Comparison of ENCODE assay signal across 8 mouse cellular contexts in the genomic region with DNA sequence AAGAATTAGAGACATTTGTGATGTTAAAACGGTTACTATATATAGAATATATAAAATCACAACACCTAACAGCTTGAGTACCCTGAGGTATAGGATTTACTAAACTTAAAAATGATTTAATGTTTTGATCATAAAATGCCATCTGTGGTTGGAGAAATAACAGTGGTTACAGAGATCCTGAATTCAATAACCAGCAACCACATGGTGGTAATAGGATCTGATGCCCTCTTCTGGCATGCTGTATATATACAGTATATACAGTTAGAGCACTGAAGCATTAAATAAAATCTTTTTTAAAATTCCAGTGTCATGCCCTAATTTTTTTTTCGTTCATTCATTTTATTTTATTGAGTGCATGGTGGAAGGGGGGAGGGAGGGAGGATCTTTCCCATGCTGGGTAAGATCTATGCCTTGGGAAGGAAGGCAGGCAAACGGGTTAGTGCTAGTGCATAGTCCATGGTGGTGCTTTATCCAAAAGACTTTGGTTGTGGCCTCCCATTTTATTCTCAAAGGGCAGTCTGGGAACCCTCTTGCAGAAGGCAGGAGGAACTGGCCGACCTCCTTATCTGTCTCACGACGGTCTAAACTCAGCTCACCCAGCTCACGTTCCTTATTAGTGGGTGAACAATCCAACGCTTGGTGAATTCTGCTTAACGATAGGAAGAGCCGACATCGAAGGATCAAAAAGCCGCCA. TPM values are rescaled to one million over a fixed set of nuclear protein-coding genes. Genes with fewer than 3 reads are reported as not detected.
DNase-seq lines count a peak whose midpoint lies in the region; ATAC-seq and TF ChIP-seq lines count a peak whose summit lies in the region.

No protein-coding gene starts in this region.

- H3K27ac ChIP-seq in forebrain, embryonic 10.5 days = 0 out of 2 replicates have a peak overlapping the region, but pooled peaks have one; percentile 98
- no peak overlapping the region for H3K27ac ChIP-seq in forebrain, embryonic 11.5 days (ENCODE audit: low read depth, low read length)
- H3K27ac ChIP-seq in spleen, adult 2 months (ENCODE audit: insufficient read depth, low read length) = no peak overlapping the region
- H3K27ac ChIP-seq in forebrain, embryonic 16.5 days (ENCODE audit: low read length) = peak overlapping the region; percentile 41; the same call in 1 of the 2 replicates

- peak; percentile 23 for DNase-seq in forebrain, embryonic 10.5 days (ENCODE audit: extremely low spot score, low spot score)
- DNase-seq in forebrain, embryonic 11.5 days (ENCODE audit: low spot score) = no peak
- peak; percentile 8 to 25 for DNase-seq in spleen, adult 2 months (ENCODE audit: low read depth in 1 of 2, low spot score in 2 of 2)
- no peak for DNase-seq in spleen, adult 18-20 months
- DNase-seq in mesoderm, embryonic 11.5 days (ENCODE audit: low read depth, low spot score) = peak; percentile 39
- DNase-seq in adrenal gland, postnatal 10 days = no peak
- DNase-seq in gastrocnemius, adult 8-10 months (ENCODE audit: low spot score in 2 of 2) = no peak

- peaks cover 70% of the 10 kb centered on the region for H3K36me3 ChIP-seq in forebrain, embryonic 10.5 days (replicated peaks)
- H3K36me3 ChIP-seq in forebrain, embryonic 11.5 days (ENCODE audit: control insufficient read depth, insufficient read depth, low read length) = no peaks in the 10 kb centered on the region; the same call in 1 of the 2 replicates
- H3K36me3 ChIP-seq in spleen, adult 2 months (ENCODE audit: control insufficient read depth, insufficient read depth, low read length) = peaks cover 5% of the 10 kb centered on the region
- H3K36me3 ChIP-seq in forebrain, embryonic 16.5 days (ENCODE audit: control insufficient read depth, insufficient read depth) = peaks cover 11% of the 10 kb centered on the region; the same call in 1 of the 2 replicates

- H3K4me1 ChIP-seq in forebrain, embryonic 10.5 days = peaks cover 18% of the 10 kb centered on the region
- H3K4me1 ChIP-seq in forebrain, embryonic 11.5 days (replicated peaks; ENCODE audit: control insufficient read depth, insufficient read depth, low read length) = peaks cover 5% of the 10 kb centered on the region; the same call in 1 of the 2 replicates
- H3K4me1 ChIP-seq in spleen, adult 2 months (ENCODE audit: control insufficient read depth, insufficient read depth, insufficient read length) = peaks cover 2% of the 10 kb centered on the region; the same call in 1 of the 2 replicates
- H3K4me1 ChIP-seq in forebrain, embryonic 16.5 days (replicated peaks; ENCODE audit: control insufficient read depth, insufficient read depth, low read length) = peaks cover 21% of the 10 kb centered on the region

- WGBS in forebrain, embryonic 10.5 days = 85% methylated on average over 12 of the region's 12 CpGs
- WGBS in forebrain, embryonic 11.5 days = 87% methylated on average over 12 of the region's 12 CpGs
- 87% methylated on average over 12 of the region's 12 CpGs for WGBS in spleen, adult 2 months
- 84% methylated on average over 12 of the region's 12 CpGs for WGBS in forebrain, embryonic 16.5 days

- TF ChIP-seq POLR2A in spleen, adult 2 months (IDR thresholded peaks at IDR 0.05; ENCODE audit: low read depth, low read length) = no peak

- no peak for TF ChIP-seq CTCF in spleen, adult 2 months (IDR thresholded peaks at IDR 0.05; ENCODE audit: extremely low read depth, insufficient read depth, insufficient read length, insufficient replicate concordance)

- H3K4me2 ChIP-seq in forebrain, embryonic 11.5 days (ENCODE audit: low read depth, low read length, severe bottlenecking) = no peak overlapping the region
- H3K4me2 ChIP-seq in forebrain, embryonic 16.5 days (ENCODE audit: low read length) = no peak overlapping the region

- no peak for ATAC-seq in forebrain, embryonic 11.5 days (replicated peaks; ENCODE audit: low FRiP score)
- ATAC-seq in forebrain, embryonic 16.5 days = no peak

- no peak overlapping the region for H3K9ac ChIP-seq in forebrain, embryonic 11.5 days (ENCODE audit: low read length)
- no peak overlapping the region for H3K9ac ChIP-seq in forebrain, embryonic 16.5 days (replicated peaks; ENCODE audit: low read depth, low read length)

- no peaks in the 10 kb centered on the region for H3K27me3 ChIP-seq in forebrain, embryonic 10.5 days (ENCODE audit: poor library complexity, severe bottlenecking)
- no peaks in the 10 kb centered on the region for H3K27me3 ChIP-seq in forebrain, embryonic 11.5 days (ENCODE audit: control insufficient read depth, insufficient read depth, low read length)
- no peaks in the 10 kb centered on the region for H3K27me3 ChIP-seq in spleen, adult 2 months (ENCODE audit: control insufficient read depth, insufficient read depth, low read length)
- H3K27me3 ChIP-seq in forebrain, embryonic 16.5 days (replicated peaks; ENCODE audit: control insufficient read depth, insufficient read depth, low read length) = no peaks in the 10 kb centered on the region

- H3K9me3 ChIP-seq in forebrain, embryonic 10.5 days = no peaks in the 10 kb centered on the region
- H3K9me3 ChIP-seq in forebrain, embryonic 11.5 days (ENCODE audit: control insufficient read depth, low read length) = no peaks in the 10 kb centered on the region
- H3K9me3 ChIP-seq in forebrain, embryonic 16.5 days (ENCODE audit: control insufficient read depth, low read length) = no peaks in the 10 kb centered on the region

- H3K4me3 ChIP-seq in forebrain, embryonic 10.5 days = no peak overlapping the region
- H3K4me3 ChIP-seq in forebrain, embryonic 11.5 days (ENCODE audit: low read depth, low read length) = no peak overlapping the region
- H3K4me3 ChIP-seq in spleen, adult 2 months (ENCODE audit: extremely low read depth, insufficient read depth, insufficient read length) = no peak overlapping the region
- H3K4me3 ChIP-seq in forebrain, embryonic 16.5 days (replicated peaks; ENCODE audit: low read length) = no peak overlapping the region

RNA-seq across cellular contexts. Expression of a gene that starts 1.8 kb away (rescaled TPM):
- 28.1 and 30.0 TPM in 2 replicates for polyA plus RNA-seq in forebrain, embryonic 10.5 days (2016; fragmentation: Nextera tagmentation; extraction: Ambion mirVana)
- polyA plus RNA-seq in forebrain, embryonic 11.5 days (2014; fragmentation: Nextera tagmentation; extraction: Ambion mirVana) = 29.7 and 33.9 TPM in 2 replicates
- polyA plus RNA-seq in spleen, adult 2 months (2012; rRNA removed) = 14.9 and 15.6 TPM in 2 replicates
- 23.1 and 24.7 TPM in 2 replicates for polyA plus RNA-seq in forebrain, embryonic 16.5 days (2015; fragmentation: Nextera tagmentation; extraction: Ambion mirVana)
- total RNA-seq in adrenal gland, postnatal 10 days (2021) = 10 to 100 TPM; 10.3 to 14.9 TPM
- 10 to 100 TPM in 2 of 4 experiments, 1 to 10 TPM in 2; 7.2 to 12.1 (median 10.4) TPM for total RNA-seq in gastrocnemius, adult 8-10 months (2022)

RNA-seq across cellular contexts. Expression of a gene that starts 41.2 kb away (rescaled TPM):
- 62.7 and 65.9 TPM in 2 replicates for polyA plus RNA-seq in forebrain, embryonic 10.5 days (2016; fragmentation: Nextera tagmentation; extraction: Ambion mirVana)
- polyA plus RNA-seq in forebrain, embryonic 11.5 days (2014; fragmentation: Nextera tagmentation; extraction: Ambion mirVana) = 36.2 and 39.9 TPM in 2 replicates
- polyA plus RNA-seq in spleen, adult 2 months (2012; rRNA removed) = 16.3 and 22.3 TPM in 2 replicates
- 57.6 and 67.1 TPM in 2 replicates for polyA plus RNA-seq in forebrain, embryonic 16.5 days (2015; fragmentation: Nextera tagmentation; extraction: Ambion mirVana)
- total RNA-seq in adrenal gland, postnatal 10 days (2021) = 10 to 100 TPM; 80.5 to 82.4 TPM
- total RNA-seq in gastrocnemius, adult 8-10 months (2022) = 100 to 1,000 TPM in 1 of 4 experiments, 10 to 100 TPM in 3; 79.8 to 101 (median 90.9) TPM

Comparison
In these comparisons a context has a peak if more than half of its experiments do, and no peak if none do; other contexts are left out.
1. DNase-seq: peak in forebrain, embryonic 10.5 days (single experiment), spleen, adult 2 months (2 of 2) and mesoderm, embryonic 11.5 days (single experiment); none in forebrain, embryonic 11.5 days (single experiment), spleen, adult 18-20 months (0 of 2), adrenal gland, postnatal 10 days (single experiment) and gastrocnemius, adult 8-10 months (0 of 2).
2. H3K27ac ChIP-seq: peak in forebrain, embryonic 10.5 days (single experiment) and forebrain, embryonic 16.5 days (single experiment); none in forebrain, embryonic 11.5 days (single experiment) and spleen, adult 2 months (single experiment).